17 mouse cellular contexts compared by ENCODE assay signal in genomic region chr2:5598533-5598932, GRCm38 (mm10).
"Had no signal": no experiment of that assay in that cellular context is flagged by ENCODE, and none has a peak within 500 bp of the region (broad histone marks: within the 10 kb centered on the region; RNA-seq: fewer than 3 reads in every experiment).

No protein-coding gene starts in this region.

- H3K9me3 ChIP-seq: kidney, embryonic 15.5 days; liver, embryonic 13.5 days had no signal

- H3K4me2 ChIP-seq: kidney, embryonic 15.5 days; liver, embryonic 13.5 days; midbrain, embryonic 11.5 days had no signal

- H3K4me3 ChIP-seq: kidney, embryonic 15.5 days; left cerebral cortex, adult 2 months; liver, embryonic 13.5 days had no signal

- H3K36me3 ChIP-seq: kidney, embryonic 15.5 days; liver, embryonic 13.5 days had no signal

- H3K27ac ChIP-seq: kidney, embryonic 15.5 days; left cerebral cortex, adult 2 months; liver, embryonic 13.5 days; stomach, postnatal 0 days had no signal

- H3K9ac ChIP-seq: kidney, embryonic 15.5 days; liver, embryonic 13.5 days had no signal

- H3K27me3 ChIP-seq: kidney, embryonic 15.5 days; liver, embryonic 13.5 days had no signal

- DNase-seq: kidney, adult 8-10 months; kidney, postnatal 10 days; kidney, postnatal 4 days; layer of hippocampus, adult 9-11 months; liver, embryonic 13.5 days; lung, adult 2 months; lung, postnatal 14 days; lung, postnatal 4 days; midbrain, embryonic 14.5 days; right cerebral cortex, postnatal 14 days; thymus, adult 2 months; thymus, postnatal 14 days; thymus, postnatal 4 days had no signal
